Mouse (Mus musculus): ENCODE measurements around the gene Tbc1d17.

DNA sequence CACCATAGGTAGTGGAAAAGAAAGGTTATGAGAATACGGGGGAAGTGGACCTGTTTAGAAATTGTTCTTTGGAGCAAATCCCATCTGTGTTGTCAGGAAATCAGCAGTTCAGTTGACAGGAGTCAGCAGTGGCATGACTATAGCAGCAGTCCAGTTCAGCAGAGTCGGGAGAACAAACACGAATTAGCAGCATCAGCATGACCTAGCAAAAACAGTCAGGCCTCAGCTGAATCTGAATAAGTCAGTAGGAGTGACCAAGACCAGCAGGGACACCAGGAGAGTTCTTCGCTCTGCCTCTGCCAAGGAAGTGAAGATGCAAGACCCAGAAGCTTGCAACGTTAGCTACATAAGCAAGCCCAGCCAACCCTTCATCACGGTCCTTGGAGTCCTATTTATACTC, 56.1 kb downstream of the Tbc1d17 start:
- TF ChIP-seq CTCF (IDR thresholded peaks at IDR 0.05; ENCODE audit: low read depth) (no peak), EP300 (IDR thresholded peaks at IDR 0.05; ENCODE audit: low read depth) (no peak)
